Mouse (Mus musculus): Measurements from ENCODE around the gene Gm17018.
A peak's percentile ranks its signal among the peaks of the same experiment; 100 is the strongest.

The Gm17018 gene

DNA sequence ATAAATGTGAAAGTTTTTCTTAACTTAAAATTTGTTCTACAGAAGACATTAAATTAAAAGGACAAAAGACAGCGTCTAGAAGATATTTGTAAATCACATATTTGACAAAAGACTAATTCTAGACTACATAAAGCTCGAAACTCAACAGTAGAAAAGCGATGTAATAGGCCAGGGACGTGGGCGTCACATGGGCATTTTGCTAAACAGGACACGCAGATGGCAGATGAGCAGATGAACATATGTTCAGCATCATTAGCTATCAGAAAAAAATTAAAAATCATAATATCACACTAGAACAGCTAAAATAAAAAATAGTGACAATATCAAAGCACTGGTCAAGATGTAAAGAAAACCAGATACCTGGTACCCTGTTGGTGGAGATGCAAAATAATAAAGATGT, 29.3 kb downstream of the Gm17018 start:
- no peak for DNase-seq

- DNase-seq = peak; percentile 82 to 84
Measured at GRCm38 (mm10) chr19:45591704-45592103, 31.3 kb downstream of the Gm17018 start.

- DNase-seq = no peak
Measured at GRCm38 (mm10) chr19:45592916-45593315, 32.5 kb downstream of the Gm17018 start.

DNA sequence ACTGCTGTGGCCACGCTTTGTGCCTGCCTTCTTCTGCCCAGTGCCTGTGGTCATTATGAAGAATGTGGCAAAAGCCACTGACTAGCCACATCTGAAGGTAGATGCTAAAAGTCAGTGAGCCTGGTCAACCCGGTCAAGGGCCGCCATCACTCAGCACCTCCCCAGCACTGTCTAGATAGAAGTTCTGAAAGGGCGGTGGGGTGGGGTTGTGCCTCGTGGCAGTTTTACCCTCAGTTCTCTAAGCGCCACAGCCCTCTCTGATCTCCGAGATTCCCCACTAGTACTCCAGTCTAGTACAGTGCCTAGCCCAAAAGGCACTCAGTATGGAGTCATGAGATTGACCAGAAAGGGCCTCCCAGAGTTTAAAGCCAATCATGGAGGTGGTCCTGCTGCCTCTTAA, 33.7 kb downstream of the Gm17018 start:
- no peak for DNase-seq

DNA sequence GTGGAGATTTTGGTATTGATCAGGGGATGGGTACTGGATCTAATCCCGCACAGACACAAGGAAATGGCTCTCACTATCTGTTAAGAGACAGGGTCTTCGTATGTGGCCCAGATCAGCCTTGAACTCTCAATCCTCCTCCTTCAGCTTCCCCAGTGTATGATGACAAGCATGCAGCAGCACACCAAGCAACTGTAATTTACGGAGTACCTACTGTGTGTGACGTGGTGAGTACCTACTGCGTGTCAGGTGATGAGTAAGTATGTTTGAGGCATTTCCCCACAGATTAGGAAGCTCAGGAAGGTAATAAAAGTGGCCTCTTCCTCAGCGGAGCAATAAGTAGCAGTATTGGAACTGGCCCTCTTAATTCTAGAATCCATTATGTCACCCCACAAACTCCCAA, 35.1 kb downstream of the Gm17018 start:
- no peak for DNase-seq

DNA sequence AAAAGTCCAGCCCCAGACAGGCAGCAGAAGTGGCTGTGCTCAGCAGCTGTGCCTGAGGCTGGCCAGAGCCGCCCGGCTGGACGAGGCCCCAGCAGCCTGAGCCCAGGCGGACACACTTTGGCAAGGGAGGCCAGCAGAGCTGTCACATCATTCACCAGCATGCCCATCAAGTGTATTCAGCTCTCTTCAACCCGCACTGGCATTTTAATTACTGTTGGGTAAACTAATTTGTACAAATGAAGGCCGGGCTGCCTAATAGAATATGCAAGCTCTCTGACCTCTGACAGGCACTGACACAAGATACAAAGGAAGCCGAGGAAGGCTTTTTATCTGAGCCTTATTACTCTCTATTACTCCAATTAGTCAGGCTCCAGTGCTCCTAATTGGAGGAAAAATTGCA, 35.6 kb downstream of the Gm17018 start:
- no peak for DNase-seq

- no peak for DNase-seq
Measured at GRCm38 (mm10) chr19:45596434-45596833, 36.0 kb downstream of the Gm17018 start.

DNA sequence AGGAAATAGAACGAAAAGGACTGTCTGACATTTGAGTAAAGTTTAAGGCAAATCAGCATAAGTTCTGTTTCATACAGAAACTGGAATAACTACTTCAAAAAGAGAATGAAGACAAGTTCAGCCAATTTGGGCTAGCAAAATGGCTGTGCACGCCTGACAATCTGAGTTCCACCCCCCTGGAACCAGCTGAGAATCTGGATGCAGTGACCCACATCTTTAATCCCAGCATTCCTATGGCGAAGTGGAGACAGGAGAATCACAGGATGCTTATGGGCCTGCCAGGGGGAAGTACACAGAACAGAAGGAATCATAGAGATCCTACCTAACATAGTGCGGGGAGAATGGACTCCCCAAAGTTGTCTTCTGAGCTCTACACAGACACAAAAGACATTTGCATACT, 36.7 kb downstream of the Gm17018 start:
- no peak for DNase-seq

DNA sequence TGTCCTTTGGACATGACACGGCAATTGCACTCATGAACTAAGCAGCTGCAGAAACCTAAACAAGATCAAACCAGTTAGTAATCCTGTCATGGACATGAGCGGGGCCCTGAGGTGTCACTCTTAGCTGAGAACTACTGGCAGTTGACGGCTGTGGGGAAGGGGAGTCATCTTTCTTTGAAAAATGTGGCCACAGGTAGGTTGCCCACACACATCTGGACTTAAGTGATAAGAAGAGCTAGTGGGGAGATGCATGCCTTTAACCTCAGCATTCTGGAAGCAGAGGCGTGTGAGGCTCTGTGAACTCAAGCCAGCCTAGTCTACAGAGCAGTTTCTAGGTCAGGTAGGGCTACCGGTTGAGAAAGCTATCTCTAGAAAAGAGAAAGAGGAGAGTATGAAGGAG, 42.2 kb downstream of the Gm17018 start:
- DNase-seq = no peak

DNA sequence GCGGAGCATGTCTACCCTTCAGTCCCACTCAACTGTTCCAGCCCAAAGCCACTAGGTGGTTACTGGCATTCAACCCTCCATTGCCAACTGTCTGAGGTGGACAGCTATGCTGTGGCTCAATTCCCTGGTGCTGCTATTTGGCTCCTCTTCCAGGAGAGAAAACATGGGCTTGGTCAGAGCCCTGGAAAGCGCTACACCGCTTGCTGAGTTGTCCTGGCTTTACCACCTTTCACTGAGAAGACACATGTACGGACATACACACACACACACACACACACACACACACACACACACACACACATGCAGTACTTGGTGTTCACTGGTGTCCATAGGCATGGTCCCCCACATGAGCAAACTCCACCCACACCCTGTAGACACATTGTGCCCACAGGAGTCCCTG, 46.3 kb downstream of the Gm17018 start:
- DNase-seq = no peak

DNA sequence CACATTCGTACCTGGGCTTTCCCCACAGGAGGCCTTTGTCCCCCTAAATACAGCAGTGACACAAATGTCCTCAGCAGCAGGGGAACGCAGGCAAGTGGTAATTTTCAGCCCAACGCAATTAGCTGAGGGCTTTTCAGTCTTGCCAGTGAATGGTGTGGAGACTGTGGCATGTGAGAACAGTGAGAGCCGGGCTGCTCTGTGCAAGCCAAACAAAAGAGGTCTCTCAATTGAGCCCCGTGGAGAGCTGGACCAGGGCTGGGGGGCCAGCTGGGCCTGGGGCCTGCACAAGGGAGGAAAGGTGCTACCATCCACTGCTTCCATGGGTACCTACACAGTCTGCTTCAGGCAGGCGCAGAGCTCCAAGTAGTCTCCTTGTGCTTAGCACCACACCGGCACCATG, 47.1 kb downstream of the Gm17018 start:
- no peak for DNase-seq

GRCm38 (mm10) chr19:45608648-45609339, 48.4 kb downstream of the Gm17018 start:
- no peak for DNase-seq

GRCm38 (mm10) chr19:45610823-45611222, 50.4 kb downstream of the Gm17018 start:
- no peak for DNase-seq

DNA sequence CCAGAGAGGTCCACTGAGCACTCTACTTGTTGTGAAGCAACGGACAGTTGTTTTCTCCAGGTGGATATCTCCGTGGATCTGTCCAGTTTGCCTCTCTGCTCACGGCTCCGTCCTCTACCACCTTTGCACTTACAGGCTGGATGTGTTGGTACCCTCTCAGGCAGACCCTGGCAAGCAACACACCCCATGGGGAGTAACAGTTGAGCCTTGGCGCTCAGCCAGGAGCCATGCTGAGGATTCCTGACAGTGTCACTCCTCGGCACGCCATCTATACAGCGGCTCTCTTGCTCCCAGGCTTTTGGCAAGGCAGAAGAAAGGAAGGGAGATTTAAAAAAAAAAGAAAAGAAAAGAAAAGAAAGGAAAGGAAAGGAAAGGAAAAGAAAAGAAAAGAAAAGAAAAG, 54.0 kb downstream of the Gm17018 start:
- peak; percentile 62 to 73 for DNase-seq

DNA sequence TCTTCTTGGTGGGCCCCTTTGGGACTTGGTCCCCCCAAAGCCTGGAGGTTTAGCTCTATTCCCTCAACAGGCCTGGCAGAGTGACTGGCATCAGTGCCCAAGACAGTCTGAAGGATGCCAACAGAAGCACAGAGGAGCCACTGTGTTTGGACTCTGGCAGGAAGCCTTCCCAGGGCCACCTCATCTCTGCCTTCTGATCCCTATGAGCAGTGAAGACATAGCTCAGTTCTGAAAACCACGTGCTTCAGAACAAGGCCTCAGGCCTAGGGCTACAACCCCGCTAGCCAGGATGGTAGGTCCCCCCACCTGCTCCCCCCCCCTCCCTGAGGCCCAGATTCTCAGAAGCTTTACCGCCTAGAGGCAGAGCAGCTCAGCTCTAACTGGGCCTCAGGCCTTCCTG, 54.5 kb downstream of the Gm17018 start:
- no peak for DNase-seq

GRCm38 (mm10) chr19:45615415-45616213, 55.2 kb downstream of the Gm17018 start:
- DNase-seq = no peak

- no peak for DNase-seq
Measured at GRCm38 (mm10) chr19:45616214-45616518, 55.8 kb downstream of the Gm17018 start.

DNA sequence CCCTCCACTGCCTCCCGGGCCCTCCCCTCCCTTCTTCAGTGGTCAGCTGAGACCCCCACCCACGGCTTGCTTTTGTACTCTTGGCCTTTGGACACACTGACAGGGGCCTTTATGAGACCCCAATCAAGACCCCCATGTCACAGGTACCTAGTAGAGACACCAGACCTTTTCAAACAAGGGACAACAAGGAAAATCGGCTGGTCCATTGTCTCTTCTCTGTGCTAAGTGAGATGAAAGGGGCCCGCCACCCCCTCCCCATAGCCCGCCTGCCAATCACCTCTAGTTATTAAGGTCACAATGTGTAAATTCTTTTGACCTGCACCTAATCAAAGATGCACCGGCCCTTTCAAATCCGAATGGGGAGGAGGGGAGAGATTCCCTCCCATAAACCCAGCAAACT, 56.3 kb downstream of the Gm17018 start:
- no peak for DNase-seq

- DNase-seq = no peak
Measured at GRCm38 (mm10) chr19:45618184-45618583, 57.8 kb downstream of the Gm17018 start.

- no peak for DNase-seq
Measured at GRCm38 (mm10) chr19:45619744-45620501, 59.5 kb downstream of the Gm17018 start.

GRCm38 (mm10) chr19:45621061-45621460, 60.6 kb downstream of the Gm17018 start:
- DNase-seq = peak; percentile 28 to 54

- DNase-seq = peak in 1 of 2 experiments; percentile 49
Measured at GRCm38 (mm10) chr19:45622144-45622543, 61.7 kb downstream of the Gm17018 start.

DNA sequence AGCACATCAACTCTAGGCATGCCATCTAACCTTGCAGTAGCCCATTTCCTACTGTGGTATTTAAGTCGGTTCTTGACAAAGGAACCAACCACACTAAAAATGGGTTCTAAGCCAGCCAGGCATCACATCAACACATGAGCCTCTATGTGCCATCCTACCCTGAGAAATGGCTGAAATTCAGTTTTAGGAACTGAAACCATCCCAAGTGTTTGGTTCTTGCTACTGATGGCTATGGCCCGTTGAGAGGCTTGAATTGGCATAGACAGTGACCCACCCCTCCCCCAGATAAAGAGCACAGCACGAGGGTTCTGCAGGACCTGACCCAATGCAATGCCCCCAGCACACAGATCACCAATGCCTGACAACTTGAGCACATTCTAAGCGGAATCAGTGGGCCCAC, 63.3 kb downstream of the Gm17018 start:
- DNase-seq = no peak

GRCm38 (mm10) chr19:45627036-45627435, 66.6 kb downstream of the Gm17018 start:
- no peak for DNase-seq
